Mouse (Mus musculus): ENCODE measurements around the gene Srsf6.
"Not testable (repeated sequence)": the region's sequence is repeated elsewhere in the genome, so short reads cannot be mapped to it uniquely, and the experiment has no call there.

Gene Srsf6

GRCm38 (mm10) chr2:162931123-162931673 lies at the start of gene Srsf6:
Srsf6 (plus strand) TSS chr2:162931528.
- DNase-seq: peak; percentile 88

- DNase-seq: no peak
These were observed 47.2 kb upstream of the Srsf6 start for GRCm38 (mm10) chr2:162884101-162884500.

GRCm38 (mm10) chr2:162887121-162887520 lies 44.2 kb upstream of the Srsf6 start:
- no peak for DNase-seq

GRCm38 (mm10) chr2:162888677-162889076 lies 42.7 kb upstream of the Srsf6 start:
- no peak for DNase-seq

GRCm38 (mm10) chr2:162889191-162889590 lies 42.1 kb upstream of the Srsf6 start:
- no peak for DNase-seq

- DNase-seq: no peak
These were observed 41.6 kb upstream of the Srsf6 start for GRCm38 (mm10) chr2:162889731-162890130.

- DNase-seq: not testable (repeated sequence)
These were observed 38.3 kb upstream of the Srsf6 start for GRCm38 (mm10) chr2:162892979-162893378.

- DNase-seq: not testable (repeated sequence)
These were observed 32.1 kb upstream of the Srsf6 start for GRCm38 (mm10) chr2:162899256-162899655.

- DNase-seq: no peak
These were observed 31.3 kb upstream of the Srsf6 start for GRCm38 (mm10) chr2:162899880-162900589.

- DNase-seq: no peak
These were observed 30.8 kb upstream of the Srsf6 start for GRCm38 (mm10) chr2:162900590-162900916.

GRCm38 (mm10) chr2:162905902-162906301 lies 25.4 kb upstream of the Srsf6 start:
- no peak for DNase-seq

- DNase-seq: peak; percentile 61
These were observed 23.3 kb upstream of the Srsf6 start for GRCm38 (mm10) chr2:162908052-162908491.

GRCm38 (mm10) chr2:162914040-162914439 lies 17.3 kb upstream of the Srsf6 start:
- no peak for DNase-seq

GRCm38 (mm10) chr2:162914519-162914918 lies 16.8 kb upstream of the Srsf6 start:
- no peak for DNase-seq

GRCm38 (mm10) chr2:162919926-162920325 lies 11.4 kb upstream of the Srsf6 start:
- DNase-seq: no peak

- peak; percentile 40 for DNase-seq
These were observed 9.1 kb upstream of the Srsf6 start for GRCm38 (mm10) chr2:162922183-162922582.

GRCm38 (mm10) chr2:162922834-162923233 lies 8.5 kb upstream of the Srsf6 start:
- DNase-seq: no peak

- no peak for DNase-seq
These were observed 7.2 kb upstream of the Srsf6 start for GRCm38 (mm10) chr2:162924126-162924525.

GRCm38 (mm10) chr2:162927918-162928585 lies 3.3 kb upstream of the Srsf6 start:
- DNase-seq: no peak

GRCm38 (mm10) chr2:162929704-162930103 lies 1.6 kb upstream of the Srsf6 start:
- no peak for DNase-seq

GRCm38 (mm10) chr2:162930516-162931122 lies 709 bp upstream of the Srsf6 start:
- no peak for DNase-seq

- DNase-seq: peak; percentile 71
These were observed 634 bp downstream of the Srsf6 start for GRCm38 (mm10) chr2:162931674-162932650.

GRCm38 (mm10) chr2:162932706-162933105 lies 1.4 kb downstream of the Srsf6 start:
- DNase-seq: peak; percentile 35
